Comparison of ENCODE assay signal across 7 mouse cellular contexts in genomic region chr7:143068316-143068881, GRCm38 (mm10). TPM values are rescaled to one million over a fixed set of nuclear protein-coding genes. Genes with fewer than 3 reads are reported as not detected.
A peak's percentile ranks its signal among the peaks of the same experiment; 100 is the strongest.
DNase-seq lines count a peak whose midpoint lies in the region; ATAC-seq lines count a peak whose summit lies in the region.

No protein-coding gene starts in this region.

- peak overlapping the region; percentile 95 for H3K27ac ChIP-seq in lung, embryonic 15.5 days
- peak overlapping the region; percentile 87 for H3K27ac ChIP-seq in embryonic facial prominence, embryonic 12.5 days
- H3K27ac ChIP-seq in hindbrain, embryonic 16.5 days (ENCODE audit: low read depth, low read length), result peak overlapping the region; percentile 89
- H3K27ac ChIP-seq in stomach, embryonic 15.5 days, result peak overlapping the region; percentile 95

- H3K36me3 ChIP-seq in lung, embryonic 15.5 days, result peaks cover 50% of the 10 kb centered on the region
- peaks cover 41% of the 10 kb centered on the region for H3K36me3 ChIP-seq in embryonic facial prominence, embryonic 12.5 days
- H3K36me3 ChIP-seq in hindbrain, embryonic 16.5 days (ENCODE audit: control insufficient read depth, insufficient read depth, low read length), result peaks cover 36% of the 10 kb centered on the region
- H3K36me3 ChIP-seq in stomach, embryonic 15.5 days, result peaks cover 49% of the 10 kb centered on the region

- H3K4me2 ChIP-seq in lung, embryonic 15.5 days, result peak overlapping the region; percentile 98
- H3K4me2 ChIP-seq in embryonic facial prominence, embryonic 12.5 days (replicated peaks), result peak overlapping the region; percentile 46
- peak overlapping the region; percentile 59 for H3K4me2 ChIP-seq in hindbrain, embryonic 16.5 days (ENCODE audit: low read length)
- peak overlapping the region; percentile 91 for H3K4me2 ChIP-seq in stomach, embryonic 15.5 days

- no peaks in the 10 kb centered on the region for H3K27me3 ChIP-seq in lung, embryonic 15.5 days
- no peaks in the 10 kb centered on the region for H3K27me3 ChIP-seq in embryonic facial prominence, embryonic 12.5 days
- H3K27me3 ChIP-seq in hindbrain, embryonic 16.5 days (replicated peaks; ENCODE audit: control insufficient read depth, insufficient read depth, low read length), result no peaks in the 10 kb centered on the region
- H3K27me3 ChIP-seq in stomach, embryonic 15.5 days (replicated peaks), result no peaks in the 10 kb centered on the region

- WGBS in lung, embryonic 15.5 days, result 48% methylated on average over 13 of the region's 13 CpGs
- 51% methylated on average over 13 of the region's 13 CpGs for WGBS in embryonic facial prominence, embryonic 12.5 days
- WGBS in hindbrain, embryonic 16.5 days, result 34% methylated on average over 13 of the region's 13 CpGs
- WGBS in stomach, embryonic 15.5 days, result 50% methylated on average over 13 of the region's 13 CpGs

- no peak for DNase-seq in lung, postnatal 4 days
- peak; percentile 69 for DNase-seq in adrenal gland, postnatal 14 days
- DNase-seq in lung, postnatal 14 days, result peak; percentile 44

- H3K4me1 ChIP-seq in lung, embryonic 15.5 days, result peaks cover 24% of the 10 kb centered on the region
- H3K4me1 ChIP-seq in embryonic facial prominence, embryonic 12.5 days, result peaks cover 18% of the 10 kb centered on the region
- peaks cover 23% of the 10 kb centered on the region for H3K4me1 ChIP-seq in hindbrain, embryonic 16.5 days (ENCODE audit: control insufficient read depth, insufficient read depth, low read depth, low read length)
- peaks cover 23% of the 10 kb centered on the region for H3K4me1 ChIP-seq in stomach, embryonic 15.5 days

- H3K9ac ChIP-seq in lung, embryonic 15.5 days, result peak overlapping the region; percentile 22; the same call in 1 of the 2 replicates
- peak overlapping the region; percentile 15; the same call in 1 of the 2 replicates for H3K9ac ChIP-seq in embryonic facial prominence, embryonic 12.5 days
- H3K9ac ChIP-seq in hindbrain, embryonic 16.5 days (ENCODE audit: low read depth, low read length), result peak overlapping the region; percentile 60
- no peak overlapping the region for H3K9ac ChIP-seq in stomach, embryonic 15.5 days

- peak overlapping the region; percentile 88 for H3K4me3 ChIP-seq in lung, embryonic 15.5 days
- H3K4me3 ChIP-seq in embryonic facial prominence, embryonic 12.5 days, result peak overlapping the region; percentile 76
- H3K4me3 ChIP-seq in hindbrain, embryonic 16.5 days (ENCODE audit: low read length), result peak overlapping the region; percentile 36
- H3K4me3 ChIP-seq in stomach, embryonic 15.5 days (replicated peaks), result peak overlapping the region; percentile 82

- no peak for ATAC-seq in lung, embryonic 15.5 days (ENCODE audit: borderline replicate concordance, extremely low read depth, low FRiP score, low TSS enrichment)
- ATAC-seq in embryonic facial prominence, embryonic 12.5 days (ENCODE audit: insufficient number of reproducible peaks, insufficient read depth, low FRiP score, low TSS enrichment), result no peak
- no peak for ATAC-seq in hindbrain, embryonic 16.5 days
- ATAC-seq in stomach, embryonic 15.5 days (ENCODE audit: insufficient read depth, low FRiP score, low read depth), result no peak; the same call in 1 of the 2 replicates

- H3K9me3 ChIP-seq in lung, embryonic 15.5 days, result no peaks in the 10 kb centered on the region
- no peaks in the 10 kb centered on the region for H3K9me3 ChIP-seq in embryonic facial prominence, embryonic 12.5 days
- no peaks in the 10 kb centered on the region for H3K9me3 ChIP-seq in hindbrain, embryonic 16.5 days (ENCODE audit: control insufficient read depth, low read length)
- no peaks in the 10 kb centered on the region for H3K9me3 ChIP-seq in stomach, embryonic 15.5 days

RNA-seq across cellular contexts. Expression of gene Tssc4, which starts 0.7 kb away (rescaled TPM):
- 105 and 107 TPM in 2 replicates for polyA plus RNA-seq in lung, embryonic 15.5 days (2015; fragmentation: Nextera tagmentation; extraction: Ambion mirVana)
- 32.2 and 33.3 TPM in 2 replicates for total RNA-seq in adrenal gland, postnatal 14 days (2021)
- 106 and 107 TPM in 2 replicates for polyA plus RNA-seq in embryonic facial prominence, embryonic 12.5 days (2016; fragmentation: Nextera tagmentation; extraction: Ambion mirVana)
- polyA plus RNA-seq in hindbrain, embryonic 16.5 days (2015; fragmentation: Nextera tagmentation; extraction: Ambion mirVana), result 97.4 and 98.7 TPM in 2 replicates
- polyA plus RNA-seq in stomach, embryonic 15.5 days (2015; fragmentation: Nextera tagmentation; extraction: Ambion mirVana), result 78.7 and 84.8 TPM in 2 replicates

RNA-seq across cellular contexts. Expression of gene Cd81, which starts 15.9 kb away (rescaled TPM):
- 694 and 720 TPM in 2 replicates for polyA plus RNA-seq in lung, embryonic 15.5 days (2015; fragmentation: Nextera tagmentation; extraction: Ambion mirVana)
- 536 and 561 TPM in 2 replicates for total RNA-seq in adrenal gland, postnatal 14 days (2021)
- polyA plus RNA-seq in embryonic facial prominence, embryonic 12.5 days (2016; fragmentation: Nextera tagmentation; extraction: Ambion mirVana), result 318 and 332 TPM in 2 replicates
- polyA plus RNA-seq in hindbrain, embryonic 16.5 days (2015; fragmentation: Nextera tagmentation; extraction: Ambion mirVana), result 532 and 585 TPM in 2 replicates
- 551 and 575 TPM in 2 replicates for polyA plus RNA-seq in stomach, embryonic 15.5 days (2015; fragmentation: Nextera tagmentation; extraction: Ambion mirVana)

RNA-seq across cellular contexts. Expression of gene Trpm5, which starts 26.0 kb away (rescaled TPM):
- polyA plus RNA-seq in lung, embryonic 15.5 days (2015; fragmentation: Nextera tagmentation; extraction: Ambion mirVana), result 4.4 and 4.5 TPM in 2 replicates
- 0.59 and 0.68 TPM in 2 replicates for total RNA-seq in adrenal gland, postnatal 14 days (2021)
- 5.2 and 6.2 TPM in 2 replicates for polyA plus RNA-seq in embryonic facial prominence, embryonic 12.5 days (2016; fragmentation: Nextera tagmentation; extraction: Ambion mirVana)
- polyA plus RNA-seq in hindbrain, embryonic 16.5 days (2015; fragmentation: Nextera tagmentation; extraction: Ambion mirVana), result 2.1 and 3.2 TPM in 2 replicates
- 14.1 and 16.0 TPM in 2 replicates for polyA plus RNA-seq in stomach, embryonic 15.5 days (2015; fragmentation: Nextera tagmentation; extraction: Ambion mirVana)

RNA-seq across cellular contexts. Expression of gene Kcnq1, which starts 37.8 kb away (rescaled TPM):
- 5.5 and 6.0 TPM in 2 replicates for polyA plus RNA-seq in lung, embryonic 15.5 days (2015; fragmentation: Nextera tagmentation; extraction: Ambion mirVana)
- 4.4 and 6.1 TPM in 2 replicates for total RNA-seq in adrenal gland, postnatal 14 days (2021)
- 0.73 and 2.0 TPM in 2 replicates for polyA plus RNA-seq in embryonic facial prominence, embryonic 12.5 days (2016; fragmentation: Nextera tagmentation; extraction: Ambion mirVana)
- 1.3 and 2.2 TPM in 2 replicates for polyA plus RNA-seq in hindbrain, embryonic 16.5 days (2015; fragmentation: Nextera tagmentation; extraction: Ambion mirVana)
- polyA plus RNA-seq in stomach, embryonic 15.5 days (2015; fragmentation: Nextera tagmentation; extraction: Ambion mirVana), result 9.1 and 13.2 TPM in 2 replicates

Comparison
In these comparisons a context has a peak if more than half of its experiments do, and no peak if none do; other contexts are left out.
1. DNase-seq: peak in adrenal gland, postnatal 14 days (single experiment) and lung, postnatal 14 days (single experiment); none in lung, postnatal 4 days (0 of 2).
2. H3K4me2 ChIP-seq: peak in every context shown above with its lines; median percentile 98 in lung, embryonic 15.5 days; 91 in stomach, embryonic 15.5 days; 59 in hindbrain, embryonic 16.5 days; 46 in embryonic facial prominence, embryonic 12.5 days.
3. H3K4me3 ChIP-seq: peak in every context shown above with its lines; median percentile 88 in lung, embryonic 15.5 days; 82 in stomach, embryonic 15.5 days; 76 in embryonic facial prominence, embryonic 12.5 days; 36 in hindbrain, embryonic 16.5 days.
4. Peak in every context shown above with its lines, with median percentiles within 50 percentile points of each other: H3K27ac ChIP-seq.